Mouse (Mus musculus) gastrocnemius, adult 2 months (tissue): ENCODE measurements around the gene Mink1. TPM values are rescaled to one million over a fixed set of nuclear protein-coding genes. Genes with fewer than 3 reads are reported as not detected.
A peak's percentile ranks its signal among the peaks of the same experiment; 100 is the strongest.
"Not testable (repeated sequence)": the region's sequence is repeated elsewhere in the genome, so short reads cannot be mapped to it uniquely, and the experiment has no call there.

Source experiments
- DNase-seq: peaks from one replicate; pipeline ENCODE4 v3.0.0; 2022
- H3K27ac ChIP-seq: fragments of 200-600 bp; 2 replicates; pipeline ENCODE4 v1.8.1; 2022; ENCODE audit warnings: mild to moderate bottlenecking
- H3K4me3 ChIP-seq: fragments of 200-600 bp; 2 replicates; pipeline ENCODE4 v1.8.1; 2022; ENCODE audit warnings: mild to moderate bottlenecking, moderate library complexity
- CTCF ChIP-seq: fragments of 200-600 bp; IDR thresholded peaks from 2 replicates; pipeline ENCODE4 v1.8.1; 2022; ENCODE audit warnings: antibody characterized with exemption, mild to moderate bottlenecking, moderate library complexity
- intact Hi-C: fragments of 180-260 bp; cut with DNase I; formaldehyde crosslinking; loops from one replicate; pipeline ENCODE4 v1.15.1; 2025
- long read RNA-seq, 2 experiments: library from polyadenylated mRNA; stranded (forward); transcript quantifications; one replicate each; pipeline ENCODE4 v2.0.0; 2021
- total RNA-seq, 2 experiments: library from RNA; stranded (reverse); gene quantifications; 2 replicates each; pipeline ENCODE4 v1.2.3; 2021

The Mink1 gene
- 10 to 100 TPM; 33.7 to 34.7 TPM for total RNA-seq
- long read RNA-seq, experiment 1, full-length matches to known transcripts, result 12 of 40 reads
- long read RNA-seq, experiment 1, partial matches to known transcripts, result 9 of 40 reads
- long read RNA-seq, experiment 1, other reads (novel, unspliced or antisense), result 19 of 40 reads
- long read RNA-seq, experiment 2, full-length matches to known transcripts, result 16 of 40 reads
- long read RNA-seq, experiment 2, partial matches to known transcripts, result 7 of 40 reads
- long read RNA-seq, experiment 2, other reads (novel, unspliced or antisense), result 17 of 40 reads

GRCm38 (mm10) chr11:70562287-70562994 lies at the start of gene Mink1:
Gene Mink1 (plus strand): TSS chr11:70562881.
- Histone ChIP-seq H3K4me3 (peak within 1 kb of the TSS; percentile 98), H3K27ac (peak within 1 kb of the TSS; percentile 97)
- intact Hi-C loops, result loop anchor here (2.0 kb wide), 1 partner anchor 18 kb away; no protein-coding TSS in a partner anchor

GRCm38 (mm10) chr11:70513520-70513919 lies 49.2 kb upstream of the Mink1 start:
- peak; percentile 62 for DNase-seq
- Histone ChIP-seq H3K27ac (peak overlapping the region; percentile 31), H3K4me3 (no peak overlapping the region)
- intact Hi-C loops, result no loop called here
- no peak for TF ChIP-seq CTCF

More at GRCm38 (mm10) chr11:70562287-70562994, at the start of gene Mink1:
- DNase-seq, result peak; percentile 96
- peak; percentile 21; the same call in 1 of the 2 replicates for TF ChIP-seq CTCF

- TF ChIP-seq CTCF, result no peak
- no peak within 1 kb of the TSS for H3K4me3 ChIP-seq
- intact Hi-C loops, result no loop called here
- H3K27ac ChIP-seq, result peak within 1 kb of the TSS; percentile 31
- no peak for DNase-seq
Measured at GRCm38 (mm10) chr11:70514288-70514687, 48.4 kb upstream of the Mink1 start, which contains the start of gene Vmo1. Gene Vmo1 (minus strand): TSS chr11:70514616.

- Histone ChIP-seq H3K4me3 (no peak overlapping the region), H3K27ac (no peak overlapping the region)
- intact Hi-C loops, result loop anchor here (1.0 to 2.0 kb wide), 2 partner anchors 89 to 238 kb away; no protein-coding TSS in a partner anchor
- no peak for DNase-seq
- TF ChIP-seq CTCF, result peak; percentile 88
Measured at GRCm38 (mm10) chr11:70516352-70516751, 46.3 kb upstream of the Mink1 start.

GRCm38 (mm10) chr11:70518436-70518835 lies 44.2 kb upstream of the Mink1 start:
- intact Hi-C loops, result no loop called here
- DNase-seq, result no peak
- TF ChIP-seq CTCF, result no peak
- Histone ChIP-seq H3K27ac (no peak overlapping the region), H3K4me3 (no peak overlapping the region)

- intact Hi-C loops, result no loop called here
- peak within 1 kb of the TSS; percentile 83 for H3K27ac ChIP-seq
- peak within 1 kb of the TSS; percentile 71 for H3K4me3 ChIP-seq
- no peak for DNase-seq
- TF ChIP-seq CTCF, result no peak
Measured at GRCm38 (mm10) chr11:70518923-70519322, 43.8 kb upstream of the Mink1 start, which contains the start of gene Gltpd2. Gene Gltpd2 (plus strand): TSS chr11:70519196.

GRCm38 (mm10) chr11:70520178-70520769 lies 42.4 kb upstream of the Mink1 start:
- TF ChIP-seq CTCF, result peak; percentile 33; the same call in 1 of the 2 replicates
- H3K27ac ChIP-seq, result peak overlapping the region; percentile 83

GRCm38 (mm10) chr11:70523306-70523989 lies 39.2 kb upstream of the Mink1 start:
- TF ChIP-seq CTCF, result 0 out of 2 replicates have a peak, but pooled peaks have one; percentile 7
- DNase-seq, H3K27ac ChIP-seq, H3K4me3 ChIP-seq, intact Hi-C loops: not testable (repeated sequence)

More at GRCm38 (mm10) chr11:70520178-70520769, 42.4 kb upstream of the Mink1 start:
- peak overlapping the region; percentile 71 for H3K4me3 ChIP-seq
- peak; percentile 69 for DNase-seq
- intact Hi-C loops, result no loop called here

- H3K27ac ChIP-seq, result peak overlapping the region; percentile 76
- intact Hi-C loops, result no loop called here
Measured at GRCm38 (mm10) chr11:70524782-70525181, 37.9 kb upstream of the Mink1 start.

GRCm38 (mm10) chr11:70525184-70525678 lies 37.5 kb upstream of the Mink1 start, which contains the start of gene Psmb6:
Gene Psmb6 (plus strand): TSS chr11:70525367.
- intact Hi-C loops, result no loop called here
- H3K4me3 ChIP-seq, result peak within 1 kb of the TSS; percentile 87
- TF ChIP-seq CTCF, result no peak
- peak within 1 kb of the TSS; percentile 90 for H3K27ac ChIP-seq
- peak; percentile 91 for DNase-seq

More at GRCm38 (mm10) chr11:70524782-70525181, 37.9 kb upstream of the Mink1 start:
- TF ChIP-seq CTCF, result no peak
- peak overlapping the region; percentile 87 for H3K4me3 ChIP-seq
- no peak for DNase-seq

- TF ChIP-seq CTCF, result no peak
- intact Hi-C loops, result no loop called here
- DNase-seq, result no peak
- H3K4me3 ChIP-seq, result peak overlapping the region; percentile 87
- H3K27ac ChIP-seq, result peak overlapping the region; percentile 90
Measured at GRCm38 (mm10) chr11:70525726-70526125, 37.0 kb upstream of the Mink1 start.

GRCm38 (mm10) chr11:70526211-70526610 lies 36.5 kb upstream of the Mink1 start:
- intact Hi-C loops, result no loop called here
- DNase-seq, result no peak
- peak overlapping the region; percentile 87 for H3K4me3 ChIP-seq
- no peak for TF ChIP-seq CTCF
- H3K27ac ChIP-seq, result no peak overlapping the region
